Mouse (Mus musculus): ENCODE measurements around the gene Olfr1271. TPM values are rescaled to one million over a fixed set of nuclear protein-coding genes. Genes with fewer than 3 reads are reported as not detected.
"Not testable (repeated sequence)": the region's sequence is repeated elsewhere in the genome, so short reads cannot be mapped to it uniquely, and the experiment has no call there.

Gene Olfr1271
- total RNA-seq (2021), result not detected
- long read RNA-seq, experiment 1, result 0 reads
- long read RNA-seq, experiment 2, result 0 reads

- no peak for DNase-seq (ENCODE audit: low spot score)
Observed at GRCm38 (mm10) chr2:90270932-90271331, at the start of gene Olfr1271. Gene Olfr1271, minus strand, starts transcription at chr2:90271032.

GRCm38 (mm10) chr2:90292741-90293140 is 21.9 kb upstream of the Olfr1271 start, which contains the start of gene Olfr1272:
Gene Olfr1272, minus strand, starts transcription at chr2:90292841.
- DNase-seq (ENCODE audit: low spot score), result no peak

- no peak for DNase-seq (ENCODE audit: low spot score)
Observed at GRCm38 (mm10) chr2:90257492-90257891, 13.3 kb downstream of the Olfr1271 start, which contains the start of gene Olfr142. Gene Olfr142, minus strand, starts transcription at chr2:90257592.

GRCm38 (mm10) chr2:90224393-90224792 is 46.4 kb downstream of the Olfr1271 start, which contains the start of gene Olfr1506:
Gene Olfr1506, minus strand, starts transcription at chr2:90224493.
- DNase-seq (ENCODE audit: low spot score), result not testable (repeated sequence)

Other genes starting within 250 kb of the Olfr1271 start
- gene Olfr1264, start 245.5 kb downstream of the Olfr1271 start, total RNA-seq (2021), result not detected
- not detected for gene Olfr1265, start 235.7 kb downstream of the Olfr1271 start, total RNA-seq (2021)
- not detected for gene Olfr140, start 207.4 kb downstream of the Olfr1271 start, total RNA-seq (2021)
- gene Olfr1269, start 149.6 kb downstream of the Olfr1271 start, total RNA-seq (2021), result not detected
- not detected for gene Olfr32, start 128.7 kb downstream of the Olfr1271 start, total RNA-seq (2021)
- not detected for gene Olfr1270, start 117.9 kb downstream of the Olfr1271 start, total RNA-seq (2021)
- gene Olfr1506, start 46.5 kb downstream of the Olfr1271 start, total RNA-seq (2021), result not detected
- not detected for gene Olfr142, start 13.4 kb downstream of the Olfr1271 start, total RNA-seq (2021)
- gene Olfr1272, start 21.8 kb upstream of the Olfr1271 start, total RNA-seq (2021), result not detected
- gene Gm13769, start 51.2 kb upstream of the Olfr1271 start, total RNA-seq (2021), result not detected
- gene Olfr1274-ps, start 127.7 kb upstream of the Olfr1271 start, total RNA-seq (2021), result not detected